Mouse (Mus musculus) neural tube, embryonic 12.5 days (tissue): ENCODE data around the gene Zfp663. TPM values are rescaled to one million over a fixed set of nuclear protein-coding genes. Genes with fewer than 3 reads are reported as not detected.

Source experiments
- ATAC-seq: fragments of 200-750 bp; cut with Nextera tagmentation; 2 replicates; pipeline ENCODE4 v1.8.0; 2017; ENCODE audit warnings: low read depth, mild to moderate bottlenecking, moderate TSS enrichment, moderate library complexity; ENCODE audit not compliant: low FRiP score
- H3K27ac ChIP-seq: fragments of 300-500 bp; sonication (generic); 2 replicates; pipeline ENCODE4 v1.5.1; 2016
- H3K27me3 ChIP-seq: fragments of 300-500 bp; sonication (generic); replicated peaks from 2 replicates; pipeline ENCODE4 v1.6.1; 2016; ENCODE audit warnings: mild to moderate bottlenecking
- H3K36me3 ChIP-seq: fragments of 300-500 bp; sonication (generic); 2 replicates; pipeline ENCODE4 v1.6.1; 2016; ENCODE audit warnings: mild to moderate bottlenecking
- H3K4me1 ChIP-seq: fragments of 300-500 bp; sonication (generic); 2 replicates; pipeline ENCODE4 v1.6.1; 2016
- H3K4me2 ChIP-seq: fragments of 300-500 bp; sonication (generic); replicated peaks from 2 replicates; pipeline ENCODE4 v1.6.1; 2016; ENCODE audit warnings: mild to moderate bottlenecking
- H3K4me3 ChIP-seq: fragments of 300-500 bp; sonication (generic); 2 replicates; pipeline ENCODE4 v1.5.1; 2016
- H3K9ac ChIP-seq: fragments of 300-500 bp; sonication (generic); 2 replicates; pipeline ENCODE4 v1.6.1; 2016; ENCODE audit warnings: mild to moderate bottlenecking
- H3K9me3 ChIP-seq: fragments of 300-500 bp; sonication (generic); 2 replicates; pipeline ENCODE4 v1.6.1; 2016; ENCODE audit warnings: mild to moderate bottlenecking
- WGBS: fragments of 180-500 bp; shearing (Covaris S2); methylation state at CpG from one replicate; pipeline ENCODE4 v1.1.7; 2016; 5-methylcytosine and 5-hydroxymethylcytosine counted together
- polyA plus RNA-seq: library from polyadenylated mRNA; unstranded; fragments of >200 nt; fragmentation: Nextera tagmentation; extraction: Ambion mirVana; gene quantifications from 2 replicates; pipeline ENCODE4 v1.2.1, GENCODE M21; 2016

The Zfp663 gene
- polyA plus RNA-seq, 1 experiment from 2014 or later = 5.4 TPM

GRCm38 (mm10) chr2:165367047-165367520, 1.4 kb downstream of the Zfp663 start:
- H3K27me3 ChIP-seq = no peaks in the 10 kb centered on the region; the same call in 1 of the 2 replicates
- H3K4me3 ChIP-seq = peak overlapping the region; percentile 16; the same call in 1 of the 2 replicates
- no peak overlapping the region for H3K27ac ChIP-seq
- H3K9ac ChIP-seq = peak overlapping the region; percentile 48; the same call in 1 of the 2 replicates
- peaks cover 23% of the 10 kb centered on the region for H3K4me1 ChIP-seq
- H3K36me3 ChIP-seq = no peaks in the 10 kb centered on the region
- peak overlapping the region; percentile 75 for H3K4me2 ChIP-seq
- H3K9me3 ChIP-seq = no peaks in the 10 kb centered on the region
- no peak; the same call in 1 of the 2 replicates for ATAC-seq
- 8% methylated on average over 6 of the region's 8 CpGs for WGBS

DNA sequence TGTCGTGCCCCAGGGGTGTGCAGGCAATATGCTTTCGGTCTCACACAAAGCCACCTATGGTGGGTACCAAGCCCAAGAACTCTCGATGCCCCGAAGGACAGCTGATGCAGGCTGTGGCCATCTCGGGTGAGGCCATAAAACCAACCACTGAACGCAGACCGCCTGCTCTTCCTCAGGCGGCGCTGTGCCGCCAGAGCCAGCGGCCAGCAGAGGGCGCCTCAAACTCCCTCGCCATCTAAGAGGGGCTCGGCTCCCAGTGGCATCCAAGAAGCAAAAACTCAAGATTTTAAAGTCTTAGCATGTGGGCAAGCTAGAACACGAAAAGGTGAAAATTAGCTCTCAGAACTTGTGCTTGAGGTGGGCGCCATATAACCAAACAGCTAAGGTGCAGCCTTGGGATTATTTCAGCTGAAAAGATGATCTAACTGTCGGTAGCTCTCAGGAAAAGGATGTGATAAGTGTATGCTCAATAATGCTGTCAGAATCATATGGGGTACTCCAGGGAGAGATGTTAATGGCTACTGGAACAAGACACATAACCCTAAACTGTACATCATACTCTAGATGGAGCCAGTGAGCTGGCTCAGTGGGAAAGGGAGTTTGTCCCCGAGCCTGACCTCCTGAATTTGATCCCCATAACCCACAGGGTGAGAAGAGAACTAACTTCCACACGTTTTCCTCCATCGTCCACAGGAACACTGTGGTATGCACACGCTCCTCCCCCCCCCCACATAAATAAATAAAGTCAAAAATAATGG, 4.0 kb downstream of the Zfp663 start:
- H3K27ac ChIP-seq = no peak overlapping the region
- no peaks in the 10 kb centered on the region; the same call in 1 of the 2 replicates for H3K27me3 ChIP-seq
- peak overlapping the region; percentile 42 for H3K4me2 ChIP-seq
- no peak overlapping the region for H3K9ac ChIP-seq
- H3K36me3 ChIP-seq = no peaks in the 10 kb centered on the region
- ATAC-seq = no peak
- H3K9me3 ChIP-seq = no peaks in the 10 kb centered on the region
- no peak overlapping the region for H3K4me3 ChIP-seq
- 13% methylated on average over 21 of the region's 21 CpGs for WGBS
- peaks cover 23% of the 10 kb centered on the region for H3K4me1 ChIP-seq

DNA sequence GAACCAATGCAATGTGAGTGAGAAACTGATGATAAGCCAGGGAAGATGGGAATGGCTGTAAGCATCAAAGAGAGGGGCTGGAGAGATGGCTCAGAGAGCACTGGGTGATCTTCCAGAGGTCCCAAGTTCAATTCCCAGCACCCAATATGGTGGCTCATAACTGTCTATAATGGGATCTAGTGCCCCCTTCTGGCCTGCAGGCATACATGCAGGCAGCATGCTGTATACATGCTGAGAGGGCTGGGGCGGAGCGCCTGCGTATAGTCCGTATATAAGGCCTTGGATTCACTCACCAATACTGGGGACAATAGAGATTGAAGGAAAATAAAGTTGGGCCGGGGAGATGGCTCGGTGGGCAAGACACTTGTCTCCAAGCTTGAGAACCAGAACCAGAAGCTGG, 5.2 kb downstream of the Zfp663 start:
- no peak overlapping the region for H3K9ac ChIP-seq
- no peaks in the 10 kb centered on the region for H3K9me3 ChIP-seq
- no peaks in the 10 kb centered on the region for H3K36me3 ChIP-seq
- H3K27me3 ChIP-seq = no peaks in the 10 kb centered on the region; the same call in 1 of the 2 replicates
- no peak overlapping the region for H3K4me3 ChIP-seq
- 95% methylated on average over 6 of the region's 6 CpGs for WGBS
- no peak for ATAC-seq
- H3K27ac ChIP-seq = no peak overlapping the region
- H3K4me1 ChIP-seq = peaks cover 23% of the 10 kb centered on the region
- H3K4me2 ChIP-seq = no peak overlapping the region

DNA sequence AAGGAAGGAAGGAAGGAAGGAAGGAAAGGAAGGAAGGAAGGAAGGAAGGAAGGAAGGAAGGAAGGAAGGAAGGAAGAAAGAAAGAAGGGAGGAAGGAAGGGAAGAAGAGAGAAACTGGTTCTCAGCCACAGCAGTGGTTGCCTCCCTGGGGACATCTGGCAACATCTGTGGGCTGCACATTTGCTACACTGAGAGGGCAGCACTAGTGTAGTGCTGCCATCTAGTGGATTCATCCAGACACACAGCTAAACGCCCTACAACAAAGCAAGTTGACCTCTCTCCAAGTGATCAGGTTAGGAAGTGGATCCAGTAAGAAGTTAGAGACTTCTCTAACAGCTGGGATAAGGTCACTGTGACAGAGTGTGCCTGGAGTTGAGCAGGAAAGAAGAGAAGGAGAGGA, 7.7 kb downstream of the Zfp663 start:
- WGBS = 2% methylated on average over 1 of the region's 1 CpGs
- Histone ChIP-seq H3K4me2 (no peak overlapping the region), H3K4me3 (no peak overlapping the region), H3K36me3 (no peaks in the 10 kb centered on the region), H3K4me1 (peaks cover 8% of the 10 kb centered on the region; the same call in 1 of the 2 replicates), H3K27me3 (no peaks in the 10 kb centered on the region; the same call in 1 of the 2 replicates), H3K27ac (no peak overlapping the region), H3K9ac (no peak overlapping the region), H3K9me3 (no peaks in the 10 kb centered on the region)
- no peak for ATAC-seq

- Histone ChIP-seq H3K4me3 (no peak overlapping the region), H3K4me1 (no peaks in the 10 kb centered on the region), H3K9ac (no peak overlapping the region), H3K36me3 (peaks cover 23% of the 10 kb centered on the region), H3K9me3 (peaks cover 25% of the 10 kb centered on the region), H3K4me2 (no peak overlapping the region), H3K27ac (no peak overlapping the region), H3K27me3 (no peaks in the 10 kb centered on the region; the same call in 1 of the 2 replicates)
- ATAC-seq = no peak
- WGBS = 93% methylated on average over 20 of the region's 20 CpGs
Observed at GRCm38 (mm10) chr2:165351828-165352513, 16.6 kb downstream of the Zfp663 start.

DNA sequence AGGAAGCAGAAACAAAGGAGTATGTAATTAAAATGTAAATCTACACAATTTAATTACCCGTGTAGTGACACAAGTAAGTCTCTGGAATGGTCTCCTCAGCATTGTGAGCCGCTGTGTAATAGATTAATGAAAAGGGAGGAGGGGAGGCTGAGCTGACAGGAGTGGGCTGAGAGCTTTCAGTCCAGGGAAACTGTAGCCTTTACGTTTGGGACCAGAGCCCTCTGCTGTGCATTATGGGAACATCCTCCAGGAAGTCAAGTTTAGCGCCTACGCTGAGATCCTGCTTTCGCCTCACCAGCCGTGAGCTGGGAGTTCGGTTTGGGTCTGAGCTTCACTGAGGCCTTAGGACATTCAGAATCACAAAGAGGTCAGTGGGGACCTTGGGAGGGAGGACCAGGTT, 19.1 kb downstream of the Zfp663 start:
- H3K27ac ChIP-seq = no peak overlapping the region
- H3K4me2 ChIP-seq = no peak overlapping the region
- WGBS = 23% methylated on average over 8 of the region's 8 CpGs
- H3K36me3 ChIP-seq = peaks cover 23% of the 10 kb centered on the region
- peaks cover 25% of the 10 kb centered on the region for H3K9me3 ChIP-seq
- no peak overlapping the region for H3K9ac ChIP-seq
- no peaks in the 10 kb centered on the region for H3K4me1 ChIP-seq
- no peak overlapping the region for H3K4me3 ChIP-seq
- peak; percentile 72; the same call in 1 of the 2 replicates for ATAC-seq
- no peaks in the 10 kb centered on the region; the same call in 1 of the 2 replicates for H3K27me3 ChIP-seq

DNA sequence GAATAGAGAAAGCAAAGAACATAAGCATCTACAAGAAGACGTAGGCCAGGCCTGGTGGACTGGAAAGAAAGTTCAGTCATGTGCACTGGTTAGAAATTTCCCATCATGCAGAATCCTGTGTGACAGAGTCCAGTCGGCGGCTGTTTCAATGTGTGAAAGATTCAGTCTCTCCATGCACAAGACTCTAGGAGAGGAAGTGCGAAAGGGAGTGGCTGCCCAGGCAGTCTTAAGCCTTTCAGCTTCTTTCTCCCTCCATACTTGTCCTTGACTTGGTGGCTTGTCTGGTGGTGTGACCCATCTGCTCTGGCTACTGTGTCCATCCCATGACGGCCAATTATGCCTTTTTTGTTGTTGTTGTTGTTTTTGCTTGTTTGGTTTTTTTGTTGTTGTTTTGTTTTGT, 22.3 kb downstream of the Zfp663 start:
- Histone ChIP-seq H3K4me3 (no peak overlapping the region), H3K27me3 (no peaks in the 10 kb centered on the region; the same call in 1 of the 2 replicates), H3K9ac (no peak overlapping the region), H3K9me3 (no peaks in the 10 kb centered on the region), H3K4me2 (no peak overlapping the region), H3K27ac (no peak overlapping the region), H3K36me3 (no peaks in the 10 kb centered on the region), H3K4me1 (no peaks in the 10 kb centered on the region)
- ATAC-seq = no peak
- WGBS = 94% methylated on average over 5 of the region's 5 CpGs

DNA sequence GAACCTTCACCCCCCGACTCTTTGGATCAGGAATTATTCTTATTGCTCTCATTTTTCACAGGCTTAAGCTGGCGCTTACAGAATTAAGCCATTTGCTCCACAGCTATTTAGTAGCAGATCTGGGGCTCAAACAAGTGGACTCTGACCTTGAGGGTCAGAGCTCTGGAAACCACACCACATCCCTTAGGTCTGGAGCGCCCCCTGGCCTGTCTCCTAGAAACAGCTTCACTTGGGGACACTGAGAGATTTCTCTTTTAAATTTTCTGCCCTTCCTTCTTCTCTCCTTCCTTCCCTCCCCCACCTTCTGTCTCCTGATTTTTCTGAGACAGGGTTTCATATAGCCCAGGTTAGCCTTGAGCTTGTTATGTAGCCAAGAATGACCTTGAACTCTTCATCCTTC, 31.3 kb downstream of the Zfp663 start:
- no peak overlapping the region for H3K4me2 ChIP-seq
- H3K9me3 ChIP-seq = no peaks in the 10 kb centered on the region
- no peak for ATAC-seq
- no peak overlapping the region for H3K9ac ChIP-seq
- H3K4me1 ChIP-seq = no peaks in the 10 kb centered on the region
- no peaks in the 10 kb centered on the region for H3K36me3 ChIP-seq
- 22% methylated on average over 3 of the region's 3 CpGs for WGBS
- no peak overlapping the region for H3K27ac ChIP-seq
- no peak overlapping the region for H3K4me3 ChIP-seq
- H3K27me3 ChIP-seq = no peaks in the 10 kb centered on the region

DNA sequence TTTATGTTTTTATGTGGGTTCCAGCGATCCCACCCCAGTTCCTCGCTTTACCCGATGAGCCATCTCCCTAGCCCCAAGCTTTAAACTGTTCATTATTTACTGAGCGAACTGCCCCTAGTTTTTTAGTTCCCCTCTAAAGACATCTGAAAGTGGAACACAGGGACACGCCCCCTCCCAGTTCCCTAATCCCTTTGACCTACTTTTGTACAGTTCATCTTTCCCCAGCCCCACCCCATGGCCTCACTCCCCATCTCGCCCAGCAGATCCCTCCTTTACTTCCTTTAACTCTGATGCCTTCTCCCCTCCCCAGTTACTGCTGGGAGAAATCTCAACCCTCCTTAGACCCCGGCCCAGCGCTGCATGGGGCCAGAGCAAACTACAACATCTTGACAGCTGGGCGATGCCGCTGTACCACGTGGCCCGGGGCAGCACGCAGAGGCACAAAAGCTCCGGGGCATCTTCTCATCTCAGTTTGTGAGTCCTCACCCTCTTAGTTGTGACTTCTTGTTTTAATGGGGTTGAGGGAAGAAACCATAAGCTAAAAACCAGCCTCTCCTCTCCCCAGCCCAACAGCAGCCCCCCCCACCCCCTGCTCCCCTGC, 35.8 kb downstream of the Zfp663 start:
- ATAC-seq = no peak
- H3K4me2 ChIP-seq = no peak overlapping the region
- H3K27ac ChIP-seq = no peak overlapping the region
- H3K9me3 ChIP-seq = no peaks in the 10 kb centered on the region
- no peaks in the 10 kb centered on the region for H3K36me3 ChIP-seq
- no peaks in the 10 kb centered on the region for H3K27me3 ChIP-seq
- no peak overlapping the region for H3K4me3 ChIP-seq
- H3K4me1 ChIP-seq = no peaks in the 10 kb centered on the region
- WGBS = 55% methylated on average over 14 of the region's 14 CpGs
- no peak overlapping the region for H3K9ac ChIP-seq

DNA sequence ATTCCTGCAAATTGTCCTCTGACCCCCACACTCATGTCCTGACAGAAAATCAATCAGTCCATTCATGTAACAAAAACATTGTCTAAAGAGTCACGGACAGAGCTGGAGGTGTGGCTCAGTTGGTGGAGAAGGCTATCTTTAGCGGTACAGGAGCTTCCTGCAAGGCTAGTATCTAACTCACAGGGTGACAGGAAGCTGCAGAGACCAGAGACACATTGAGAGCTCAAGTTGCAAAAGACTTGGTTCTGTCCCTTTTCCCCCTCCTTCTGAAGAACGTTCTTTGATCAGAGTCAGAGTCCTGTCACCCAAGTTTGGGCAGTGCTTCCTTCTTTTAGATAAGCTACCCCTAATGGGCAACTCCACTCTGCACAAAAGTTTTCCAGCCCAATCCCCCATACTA, 38.8 kb downstream of the Zfp663 start:
- ATAC-seq = no peak
- H3K4me2 ChIP-seq = no peak overlapping the region
- 54% methylated on average over 3 of the region's 3 CpGs for WGBS

GRCm38 (mm10) chr2:165328746-165329145, 39.8 kb downstream of the Zfp663 start:
- WGBS = 76% methylated on average over 5 of the region's 5 CpGs
- Histone ChIP-seq H3K27me3 (0 out of 2 replicates have a peak, but pooled peaks cover 3% of the 10 kb centered on the region), H3K9me3 (no peaks in the 10 kb centered on the region), H3K9ac (no peak overlapping the region), H3K27ac (no peak overlapping the region), H3K4me3 (no peak overlapping the region), H3K4me2 (no peak overlapping the region), H3K4me1 (peaks cover 32% of the 10 kb centered on the region), H3K36me3 (no peaks in the 10 kb centered on the region)
- no peak for ATAC-seq

More for the DNA sequence above, 38.8 kb downstream of the Zfp663 start:
- peaks cover 23% of the 10 kb centered on the region for H3K4me1 ChIP-seq
- no peaks in the 10 kb centered on the region for H3K9me3 ChIP-seq
- H3K27ac ChIP-seq = no peak overlapping the region
- no peaks in the 10 kb centered on the region for H3K36me3 ChIP-seq
- H3K9ac ChIP-seq = no peak overlapping the region
- H3K27me3 ChIP-seq = no peaks in the 10 kb centered on the region
- no peak overlapping the region for H3K4me3 ChIP-seq

DNA sequence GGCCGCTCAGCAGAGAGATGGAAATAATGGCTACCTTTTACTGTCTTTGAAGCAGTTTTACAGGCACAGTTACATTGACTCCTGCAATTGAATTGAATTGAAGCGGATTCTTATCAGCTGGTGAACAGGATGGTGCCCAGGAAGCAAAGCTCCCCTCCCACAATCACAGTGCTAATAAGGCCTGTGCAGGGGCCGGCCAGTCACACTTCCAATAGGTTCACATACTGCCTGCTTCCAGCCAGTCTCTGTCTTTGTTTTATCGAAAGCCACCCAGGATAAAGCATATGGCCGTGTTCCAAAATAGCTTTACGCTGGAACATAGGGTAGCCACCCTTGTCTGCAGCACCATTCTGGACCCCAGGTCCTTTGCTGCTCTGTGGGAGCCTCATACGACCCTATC, 41.1 kb downstream of the Zfp663 start:
- Histone ChIP-seq H3K4me2 (peak overlapping the region; percentile 83), H3K27me3 (0 out of 2 replicates have a peak, but pooled peaks cover 3% of the 10 kb centered on the region), H3K9me3 (no peaks in the 10 kb centered on the region), H3K27ac (0 out of 2 replicates have a peak overlapping the region, but pooled peaks have one; percentile 65), H3K36me3 (no peaks in the 10 kb centered on the region), H3K4me1 (peaks cover 40% of the 10 kb centered on the region), H3K9ac (0 out of 2 replicates have a peak overlapping the region, but pooled peaks have one; percentile 62), H3K4me3 (0 out of 2 replicates have a peak overlapping the region, but pooled peaks have one; percentile 85)
- no peak for ATAC-seq
- 27% methylated on average over 7 of the region's 7 CpGs for WGBS
